Mouse (Mus musculus) cerebellum, adult 2 months (tissue): ENCODE measurements at regions not wholly inside any gene's neighbourhood (a gene's known extent, or its start where the extent isn't known, plus 50 kb on each side); places are given as distances from the start of the nearest gene placed in this dataset.
A peak's percentile ranks its signal among the peaks of the same experiment; 100 is the strongest.

ENCODE experiments used
- DNase-seq, 2 experiments: peaks; one replicate each; pipeline ENCODE4 v3.0.0; 2021
- H3K27ac ChIP-seq: fragments of 200-500 bp; 2 replicates; pipeline ENCODE4 v1.5.1; 2012; ENCODE audit warnings: low read length, control low read depth, inconsistent platforms; ENCODE audit not compliant: insufficient read depth
- H3K27me3 ChIP-seq: fragments of 200-500 bp; 2 replicates; pipeline ENCODE4 v1.6.1; 2012; ENCODE audit warnings: inconsistent platforms, mild to moderate bottlenecking, low read length, moderate library complexity; ENCODE audit not compliant: control insufficient read depth, insufficient read depth
- H3K4me1 ChIP-seq: fragments of 200-500 bp; 2 replicates; pipeline ENCODE4 v1.6.1; 2011; ENCODE audit warnings: low read length; ENCODE audit not compliant: control insufficient read depth, insufficient read depth
- H3K4me3 ChIP-seq: fragments of 200-500 bp; replicated peaks from 2 replicates; pipeline ENCODE3; 2011; ENCODE audit warnings: mild to moderate bottlenecking, low read depth, low read length, control low read depth; ENCODE audit not compliant: insufficient read depth
- CTCF ChIP-seq: fragments of 200-500 bp; IDR thresholded peaks from 2 replicates; pipeline ENCODE4 v1.5.1; 2011; ENCODE audit warnings: low read depth, mild to moderate bottlenecking, control low read depth, low read length, moderate library complexity, borderline replicate concordance; ENCODE audit not compliant: insufficient read depth
- POLR2A ChIP-seq: fragments of 200-500 bp; IDR thresholded peaks from 2 replicates; pipeline ENCODE4 v1.6.1; 2011; ENCODE audit warnings: low read length, control low read depth, borderline replicate concordance; ENCODE audit not compliant: insufficient read depth
- WGBS: fragments of 180-500 bp; shearing (Covaris S2); methylation state at CpG from one replicate; pipeline ENCODE4 v1.1.7; 2018; 5-methylcytosine and 5-hydroxymethylcytosine counted together

DNA sequence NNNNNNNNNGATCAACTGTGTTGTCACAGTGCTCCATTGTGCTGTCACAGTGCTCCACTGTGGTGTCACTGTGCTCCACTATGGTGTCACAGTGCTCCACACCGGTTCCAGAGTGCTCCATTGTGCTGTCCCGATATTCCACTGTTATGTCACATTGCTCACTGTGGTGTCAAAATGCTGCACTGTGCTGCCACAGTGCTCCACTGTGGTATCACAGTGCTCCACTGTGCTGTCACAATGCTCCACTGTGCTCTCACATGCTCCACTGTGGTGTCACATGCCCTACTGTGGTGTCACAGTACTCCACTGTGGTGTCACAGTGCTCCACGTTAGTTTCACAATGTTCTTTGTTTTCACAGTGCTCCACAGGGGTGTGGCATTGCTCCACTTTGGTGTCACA, 359.3 kb upstream of the Olfr161 start:
- DNase-seq = no peak

DNA sequence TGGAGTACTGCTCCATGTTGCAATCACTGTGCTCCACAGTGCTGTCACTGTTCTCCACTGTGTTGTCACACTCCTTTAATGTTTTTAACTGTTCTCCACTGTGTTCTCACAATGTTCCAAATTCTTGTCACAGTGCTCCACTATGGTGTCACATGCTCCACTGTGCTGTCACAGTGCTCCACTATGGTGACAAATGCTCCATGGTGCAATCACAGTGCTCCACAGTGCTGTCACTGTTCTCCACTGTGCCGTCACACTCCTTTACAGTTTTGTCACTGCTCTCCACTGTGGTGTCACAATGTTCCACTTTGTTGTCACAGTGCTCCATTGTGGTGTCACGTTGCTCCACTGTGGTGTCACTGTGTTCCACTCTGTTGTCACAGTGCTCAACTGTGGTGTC, 358.2 kb upstream of the Olfr161 start:
- Histone ChIP-seq H3K27me3 (no peaks in the 10 kb centered on the region), H3K4me3 (no peak overlapping the region), H3K27ac (no peak overlapping the region), H3K4me1 (no peaks in the 10 kb centered on the region)
- 34% methylated on average over 2 of the region's 2 CpGs for WGBS
- DNase-seq = no peak
- TF ChIP-seq POLR2A (no peak), CTCF (0 out of 2 replicates have a peak, but pooled peaks have one; percentile 0)

More for the DNA sequence above, 359.3 kb upstream of the Olfr161 start:
- 69% methylated on average over 3 of the region's 3 CpGs for WGBS
- Histone ChIP-seq H3K4me1 (no peaks in the 10 kb centered on the region), H3K27me3 (no peaks in the 10 kb centered on the region), H3K27ac (no peak overlapping the region), H3K4me3 (no peak overlapping the region)
- TF ChIP-seq POLR2A (no peak), CTCF (no peak)

DNA sequence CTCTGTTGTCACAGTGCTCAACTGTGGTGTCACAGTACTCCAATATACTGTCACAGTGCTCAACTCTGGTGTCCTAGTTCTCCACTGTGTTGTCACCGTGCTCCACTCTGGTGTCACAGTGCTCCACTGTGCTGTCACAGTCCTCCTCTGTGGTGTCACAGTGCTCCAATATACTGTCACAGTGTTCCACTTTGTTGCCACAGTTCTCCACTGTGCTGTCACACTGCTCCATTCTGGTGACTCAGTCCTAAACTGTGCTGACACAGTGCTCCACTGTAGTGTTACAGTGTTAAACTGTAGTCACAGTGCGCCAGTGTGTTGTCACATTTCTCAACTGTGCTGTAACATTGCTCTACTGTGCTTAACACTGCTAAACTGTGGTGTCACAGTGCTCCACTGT, 356.8 kb upstream of the Olfr161 start:
- WGBS = 49% methylated on average over 2 of the region's 2 CpGs
- no peak for TF ChIP-seq CTCF
- no peak for TF ChIP-seq POLR2A
- Histone ChIP-seq H3K27ac (no peak overlapping the region), H3K4me3 (no peak overlapping the region), H3K4me1 (no peaks in the 10 kb centered on the region), H3K27me3 (no peaks in the 10 kb centered on the region)
- no peak for DNase-seq

- no peak overlapping the region for H3K4me3 ChIP-seq
- 58% methylated on average over 5 of the region's 5 CpGs for WGBS
- H3K4me1 ChIP-seq = no peaks in the 10 kb centered on the region
- H3K27ac ChIP-seq = no peak overlapping the region
- no peaks in the 10 kb centered on the region for H3K27me3 ChIP-seq
- TF ChIP-seq POLR2A (no peak), CTCF (no peak)
- DNase-seq = no peak
Observed at GRCm38 (mm10) chr16:3240982-3241719, 349.7 kb upstream of the Olfr161 start.

GRCm38 (mm10) chr16:3241939-3242338, 348.9 kb upstream of the Olfr161 start:
- no peak overlapping the region for H3K27ac ChIP-seq
- H3K27me3 ChIP-seq = no peaks in the 10 kb centered on the region
- H3K4me1 ChIP-seq = no peaks in the 10 kb centered on the region
- WGBS = 52% methylated on average over 1 of the region's 1 CpGs
- TF ChIP-seq POLR2A = no peak
- TF ChIP-seq CTCF = no peak
- no peak overlapping the region for H3K4me3 ChIP-seq
- no peak for DNase-seq

DNA sequence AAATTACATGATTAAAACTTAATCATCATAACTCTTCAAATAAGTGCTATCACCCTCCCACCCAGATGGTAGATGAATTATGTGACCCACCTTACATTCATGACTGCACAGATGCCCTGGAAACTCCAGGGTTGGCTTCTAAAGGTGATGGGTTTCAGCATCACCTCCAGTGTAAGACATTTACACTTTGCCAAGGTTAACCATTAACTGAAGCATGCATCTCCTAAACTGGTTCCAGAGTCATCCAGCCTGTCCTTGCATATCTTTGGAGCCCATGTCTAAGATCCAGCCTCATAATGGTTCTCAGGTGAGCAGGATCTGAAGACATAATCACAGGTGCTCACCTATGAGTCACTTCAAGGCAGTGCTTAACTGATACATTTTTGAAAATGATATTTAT, 344.4 kb upstream of the Olfr161 start:
- H3K27me3 ChIP-seq = no peaks in the 10 kb centered on the region
- H3K4me3 ChIP-seq = no peak overlapping the region
- H3K27ac ChIP-seq = no peak overlapping the region
- no peaks in the 10 kb centered on the region for H3K4me1 ChIP-seq
- no peak for DNase-seq
- TF ChIP-seq CTCF (no peak), POLR2A (no peak)

GRCm38 (mm10) chr16:3247006-3247754, 343.7 kb upstream of the Olfr161 start:
- TF ChIP-seq POLR2A (no peak), CTCF (no peak)
- 45% methylated on average over 2 of the region's 2 CpGs for WGBS
- Histone ChIP-seq H3K4me3 (no peak overlapping the region), H3K27ac (no peak overlapping the region), H3K4me1 (no peaks in the 10 kb centered on the region), H3K27me3 (no peaks in the 10 kb centered on the region)
- DNase-seq = no peak

- Histone ChIP-seq H3K27ac (no peak overlapping the region), H3K4me1 (no peaks in the 10 kb centered on the region), H3K4me3 (no peak overlapping the region), H3K27me3 (no peaks in the 10 kb centered on the region)
- TF ChIP-seq CTCF (no peak), POLR2A (no peak)
- 48% methylated on average over 2 of the region's 2 CpGs for WGBS
- no peak for DNase-seq
Observed at GRCm38 (mm10) chr16:3247755-3248110, 343.1 kb upstream of the Olfr161 start.
